Mouse (Mus musculus) left cerebral cortex, adult 8-10 months (tissue): ENCODE measurements around the gene Cep41. TPM values are rescaled to one million over a fixed set of nuclear protein-coding genes. Genes with fewer than 3 reads are reported as not detected.

Experiments used
- DNase-seq, 2 experiments: peaks; one replicate each; pipeline ENCODE4 v3.0.0; 2022; ENCODE audit warnings: low spot score in 2 of 2
- total RNA-seq, 4 experiments: library from RNA; stranded (reverse); gene quantifications; 2 replicates each; pipeline ENCODE4 v1.2.4; 2022

Gene Cep41
- total RNA-seq, 4 experiments from 2014 or later = 4.9 to 6.6 (median 6.1) TPM

- no peak for DNase-seq
These were observed 18.8 kb downstream of the Cep41 start for GRCm38 (mm10) chr6:30674714-30675280.

DNA sequence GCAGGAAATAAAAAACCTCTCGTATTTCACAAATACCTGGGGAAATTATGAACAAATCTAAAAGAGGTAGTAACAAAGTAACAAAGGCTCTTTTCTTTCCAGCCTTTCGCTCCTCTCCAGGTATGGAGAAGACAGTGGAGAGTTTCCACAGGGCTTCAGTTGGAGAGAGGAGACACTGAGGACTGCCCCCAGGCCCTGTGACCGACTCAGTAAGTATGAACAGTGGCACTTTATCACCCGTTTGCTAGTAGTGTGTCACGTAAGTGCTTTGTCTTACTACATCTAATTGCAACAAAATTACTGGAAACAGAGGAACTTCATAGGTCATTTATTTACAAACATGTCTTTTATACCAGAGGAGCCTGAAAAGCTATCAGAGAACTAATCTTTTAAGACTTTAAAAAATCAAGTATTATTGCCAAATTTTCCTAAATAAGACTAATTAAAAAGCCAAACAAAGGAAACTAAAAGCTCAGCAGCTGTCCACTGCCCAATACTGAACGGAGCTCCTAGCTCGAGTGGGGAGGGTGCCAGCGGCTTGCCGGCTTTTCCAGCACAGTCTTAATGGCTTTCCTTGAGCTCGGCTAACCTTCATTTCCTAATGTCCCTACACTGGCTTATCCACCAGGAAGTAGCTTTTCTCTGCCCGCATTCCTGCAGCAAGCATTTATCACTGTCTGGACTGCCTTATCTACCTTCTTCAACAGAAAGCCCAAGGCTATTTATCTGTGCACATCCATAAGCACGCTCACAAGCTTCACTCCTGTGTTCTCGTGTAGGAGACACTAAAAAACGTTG lies 19.6 kb downstream of the Cep41 start:
- no peak for DNase-seq

DNA sequence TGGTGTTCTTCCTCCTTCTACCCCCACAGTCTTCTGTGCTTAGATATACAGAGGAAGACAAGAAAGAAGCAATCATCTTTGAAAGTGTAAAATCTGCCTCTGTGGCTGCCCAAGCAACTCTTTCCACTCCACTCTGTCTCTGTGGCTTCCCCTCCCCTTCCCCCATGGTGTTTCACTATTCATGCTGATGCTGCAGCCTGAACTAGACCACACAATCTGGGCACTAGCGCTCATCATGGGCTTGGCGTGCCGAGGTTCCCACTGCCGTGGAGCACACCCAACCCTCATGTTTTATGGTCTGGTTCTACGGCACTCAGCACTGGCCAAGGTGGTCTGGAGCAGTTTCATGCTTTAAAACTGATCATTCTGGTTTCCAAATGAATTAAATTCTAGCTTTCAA lies 21.9 kb downstream of the Cep41 start:
- DNase-seq = no peak

DNA sequence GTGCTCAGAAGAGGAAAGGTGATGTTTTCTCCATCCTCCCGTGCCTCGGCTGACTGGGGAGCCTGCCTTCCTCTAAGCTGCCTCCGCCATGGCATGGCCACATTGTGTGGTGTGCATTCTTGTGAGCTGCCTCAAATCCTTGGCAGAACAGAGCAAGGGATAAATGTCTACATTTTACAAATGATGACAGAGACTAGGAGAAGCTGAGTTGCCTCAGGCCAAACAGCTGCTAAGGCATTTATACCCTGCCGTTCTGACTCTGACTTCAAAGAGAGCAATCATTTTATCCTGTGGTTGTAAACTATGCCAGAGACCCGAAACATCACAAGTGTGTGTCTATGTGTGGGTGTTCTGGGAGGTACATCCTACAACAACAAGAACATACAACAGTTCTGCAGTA lies 26.0 kb downstream of the Cep41 start:
- DNase-seq = no peak

- DNase-seq = no peak
These were observed 27.5 kb downstream of the Cep41 start for GRCm38 (mm10) chr6:30666043-30666442.

DNA sequence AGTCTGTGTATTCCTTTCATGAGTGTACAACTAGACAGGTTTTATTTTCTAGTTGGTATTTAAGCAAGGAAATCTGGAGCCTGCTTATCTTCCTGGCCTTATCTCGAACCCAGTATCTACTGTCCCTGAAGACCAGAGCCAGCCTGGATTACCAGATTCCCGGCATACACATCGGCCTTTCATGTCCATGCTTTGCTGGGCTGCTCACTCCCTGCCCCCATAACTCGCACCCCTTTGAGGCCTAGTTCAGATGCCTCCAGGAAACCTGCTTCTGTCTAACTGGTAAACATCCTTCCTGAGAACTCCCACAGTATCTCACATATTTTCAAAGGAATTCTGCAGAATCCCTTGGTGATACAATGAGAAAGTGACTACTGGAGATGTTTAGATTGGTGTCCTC lies 28.3 kb downstream of the Cep41 start:
- DNase-seq = no peak

DNA sequence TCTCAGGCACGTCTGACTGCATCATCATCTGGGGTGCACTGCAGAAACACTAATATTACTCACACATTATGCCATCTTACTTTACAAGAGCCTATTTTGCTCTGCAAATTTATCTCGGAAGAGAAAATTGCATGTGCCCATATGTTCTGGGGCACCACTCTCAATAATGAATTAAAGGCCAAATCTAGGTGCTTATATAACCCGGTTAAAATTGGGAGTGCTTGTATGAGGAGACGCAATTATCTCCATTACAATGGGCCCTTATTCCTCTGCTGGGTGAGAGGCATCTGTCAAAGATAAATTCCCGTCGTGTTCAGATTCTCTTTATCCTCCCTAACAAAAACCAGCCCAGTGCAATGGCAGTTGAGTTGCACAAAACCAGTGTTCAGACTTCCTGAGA lies 28.8 kb downstream of the Cep41 start:
- DNase-seq = no peak

GRCm38 (mm10) chr6:30658619-30659018 lies 34.9 kb downstream of the Cep41 start:
- DNase-seq = no peak

DNA sequence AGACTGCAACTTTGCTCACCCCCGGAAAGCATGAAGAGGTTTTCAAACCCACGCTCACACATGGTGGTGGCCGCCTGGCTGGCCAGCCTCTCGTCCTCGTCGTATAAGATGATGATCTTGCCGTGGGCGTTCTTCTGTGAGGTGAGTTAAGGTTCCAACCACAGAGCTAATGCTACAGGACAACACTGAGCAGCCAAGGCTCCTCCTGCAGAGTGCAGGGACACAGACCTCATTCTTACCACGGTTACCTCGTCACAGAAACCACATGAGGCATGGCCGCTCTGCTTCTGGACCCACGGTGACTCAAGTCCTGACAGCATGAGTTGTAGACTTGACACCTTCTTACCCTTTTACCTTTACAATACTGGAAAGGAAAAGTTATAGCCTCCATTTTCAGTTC lies 36.3 kb downstream of the Cep41 start:
- DNase-seq = no peak

DNA sequence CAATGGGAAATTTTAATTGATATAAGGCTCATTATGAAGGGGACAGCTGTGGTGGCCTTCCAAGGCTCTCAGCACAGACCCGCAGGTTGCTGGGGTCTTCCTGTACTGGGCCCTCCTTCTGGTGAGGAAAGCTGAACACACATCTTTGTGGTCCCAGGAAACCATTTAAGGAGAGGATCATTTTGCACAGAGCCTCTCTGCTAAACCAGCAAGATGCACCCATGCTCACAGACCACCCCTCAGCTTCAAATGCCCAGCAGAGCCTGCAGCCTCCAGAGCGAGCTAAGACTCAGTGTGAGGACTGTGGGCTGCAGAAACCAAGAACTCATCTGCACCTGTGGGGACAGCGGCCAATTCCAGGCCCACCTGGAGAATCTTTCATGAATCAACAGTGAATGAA lies 38.6 kb downstream of the Cep41 start:
- DNase-seq = no peak

GRCm38 (mm10) chr6:30654402-30654859 lies 39.1 kb downstream of the Cep41 start:
- DNase-seq = no peak

- DNase-seq = no peak
These were observed 40.0 kb downstream of the Cep41 start for GRCm38 (mm10) chr6:30653518-30653917.

DNA sequence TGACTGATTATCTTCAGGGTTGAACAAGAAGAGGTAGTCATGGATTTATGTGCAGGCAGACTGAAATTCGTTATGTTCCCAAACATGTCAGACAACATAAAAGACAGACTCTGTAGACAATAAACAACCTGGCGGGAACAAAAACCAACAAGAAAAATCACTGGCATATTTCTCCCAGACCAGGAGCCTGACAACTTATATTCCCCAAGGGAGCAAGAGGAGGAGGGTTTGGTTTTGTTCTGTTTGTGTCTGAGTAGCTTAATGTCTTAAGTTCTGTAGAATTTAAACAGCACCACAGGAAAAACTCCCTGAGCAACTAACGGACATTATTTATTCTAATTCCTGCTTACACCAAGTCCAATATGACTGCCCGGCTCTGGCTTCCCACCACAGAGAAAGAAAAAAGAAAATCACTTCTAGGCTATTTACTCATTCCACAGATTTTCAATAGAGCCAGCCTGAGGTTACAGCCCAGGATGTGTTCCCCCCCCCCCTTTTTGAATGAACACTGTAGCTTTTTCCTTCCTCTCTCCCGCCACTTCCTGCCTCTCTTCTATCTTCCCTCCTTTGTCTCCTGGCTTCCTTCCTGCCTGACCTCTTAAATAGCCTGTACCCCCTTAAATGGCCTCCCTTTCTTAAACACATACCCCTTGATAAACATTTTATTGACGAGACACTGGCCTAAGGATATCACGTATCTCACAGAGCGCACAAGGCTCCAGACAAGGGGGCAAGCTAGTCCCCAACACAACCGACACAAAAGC lies 40.9 kb downstream of the Cep41 start:
- no peak for DNase-seq

- peak in 1 of 2 experiments; percentile 49 for DNase-seq
These were observed 43.8 kb downstream of the Cep41 start for GRCm38 (mm10) chr6:30649651-30650296.

- no peak for DNase-seq
These were observed 48.2 kb downstream of the Cep41 start for GRCm38 (mm10) chr6:30645379-30645778.

- no peak for DNase-seq
These were observed 49.1 kb downstream of the Cep41 start for GRCm38 (mm10) chr6:30644462-30644861.

DNA sequence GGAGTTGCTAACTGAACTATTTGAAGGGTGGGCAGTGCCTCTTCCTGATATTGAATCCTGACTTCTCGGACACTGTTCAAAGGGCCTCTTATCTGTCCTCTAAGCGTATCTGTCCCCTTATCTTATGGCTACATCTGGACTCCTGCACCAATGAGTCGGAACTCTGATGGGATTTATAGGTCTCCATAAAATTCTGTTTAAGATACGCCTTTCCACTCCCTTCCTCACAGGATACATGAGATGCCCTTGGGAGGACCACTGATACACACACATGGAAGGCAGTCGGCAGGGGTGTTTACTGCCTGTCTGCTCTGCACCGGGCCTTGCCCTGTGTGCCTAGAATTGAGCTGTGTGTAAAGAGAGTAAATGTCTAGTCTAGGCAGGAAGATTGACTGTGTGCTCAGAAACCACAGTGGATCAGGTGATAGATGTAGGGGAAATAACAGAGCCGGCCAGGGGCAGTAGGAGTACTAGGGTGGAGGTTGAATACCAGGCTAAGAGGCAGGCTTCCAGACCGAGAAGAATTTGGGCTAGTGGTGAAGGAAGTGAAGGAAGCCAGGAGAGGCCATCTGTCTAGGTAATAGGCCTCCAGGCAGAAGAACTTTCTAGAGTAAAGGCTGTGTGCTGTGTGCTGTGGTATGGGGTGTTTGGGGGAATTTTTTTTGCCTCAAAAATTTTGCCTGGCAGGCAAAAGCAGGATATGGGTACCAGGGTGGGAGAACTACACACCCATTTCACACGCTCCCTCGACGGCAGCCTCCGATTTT lies 49.7 kb downstream of the Cep41 start:
- no peak for DNase-seq

DNA sequence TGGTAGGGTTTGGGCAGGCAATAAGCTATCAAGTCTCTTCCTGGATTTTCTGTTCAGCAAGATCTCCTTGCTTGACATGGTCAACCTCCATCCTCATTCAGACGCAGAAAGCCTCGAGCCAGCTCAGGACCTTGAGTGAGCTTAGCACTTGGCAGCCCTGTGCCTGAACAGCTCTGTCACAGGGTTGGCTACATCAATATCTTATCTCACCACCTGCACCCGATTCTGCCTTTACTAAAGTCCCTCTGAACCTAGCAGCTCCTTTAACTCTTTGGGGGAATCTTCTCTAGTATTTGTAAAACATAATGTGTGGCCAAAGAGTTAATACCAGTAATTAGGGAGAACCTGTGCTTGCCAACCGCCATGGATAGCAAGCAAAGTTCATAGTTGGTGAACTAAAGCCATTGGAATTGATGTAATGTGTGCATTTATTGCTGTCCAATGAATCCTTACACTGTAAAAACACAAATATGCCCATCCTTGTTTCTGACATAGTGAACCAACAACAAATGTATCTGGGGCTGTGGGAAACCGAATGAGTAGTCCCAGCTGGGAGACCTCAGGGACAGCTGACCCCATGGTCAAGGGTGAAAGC lies 54.8 kb downstream of the Cep41 start, which contains the start of gene Cpa1:
Gene Cpa1, plus strand, starts transcription at position 545 of the 595 bp plus-strand sequence.
- no peak for DNase-seq

GRCm38 (mm10) chr6:30636186-30636842 lies 57.2 kb downstream of the Cep41 start:
- DNase-seq = no peak

DNA sequence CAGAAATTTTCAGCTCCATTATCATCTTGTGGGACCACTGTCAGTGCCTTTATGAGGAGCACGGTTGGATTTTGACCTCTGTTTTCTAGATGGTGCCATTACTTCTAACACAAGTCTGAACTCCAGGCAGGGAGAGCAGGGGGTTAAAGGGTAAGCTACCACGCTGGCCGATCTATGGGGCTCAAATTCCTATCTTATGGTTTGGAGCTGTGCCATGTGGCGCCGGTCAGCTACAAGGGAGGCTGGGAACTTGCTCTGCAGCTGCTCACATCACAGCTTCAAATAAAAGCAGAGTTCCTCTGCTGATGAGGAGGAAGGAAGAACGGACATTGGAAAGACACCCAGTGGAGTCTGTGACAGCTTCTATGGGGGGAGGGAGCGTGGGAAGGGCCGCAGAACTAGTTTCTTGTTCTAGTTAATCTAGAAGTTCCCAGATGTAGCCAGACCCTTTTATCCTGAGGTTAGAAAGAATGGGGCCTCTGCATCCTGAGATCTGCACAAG lies 58.1 kb downstream of the Cep41 start:
- DNase-seq = no peak
